9 mouse cellular contexts compared by ENCODE assay signal in the genomic region with DNA sequence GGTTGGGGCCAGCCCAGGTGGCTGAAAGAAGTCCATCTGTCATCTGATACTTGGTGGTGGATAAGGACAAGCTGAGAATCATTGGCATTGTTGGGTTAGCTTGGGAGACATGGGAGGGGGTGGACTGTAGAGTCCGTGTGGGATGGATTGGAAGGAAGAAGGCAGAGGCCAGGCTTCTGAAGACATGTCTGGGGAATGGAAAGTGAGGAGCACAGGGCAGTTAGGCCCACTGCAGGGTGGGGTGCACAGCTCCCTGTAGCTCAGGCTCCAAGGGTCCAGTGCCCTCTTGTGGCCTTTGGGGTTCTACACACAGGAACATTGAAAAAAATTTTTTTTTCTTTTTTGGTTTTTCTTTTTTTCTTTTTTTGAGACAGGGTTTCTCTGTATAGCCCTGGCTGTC. TPM values are rescaled to one million over a fixed set of nuclear protein-coding genes. Genes with fewer than 3 reads are reported as not detected.
DNase-seq lines count a peak whose midpoint lies in the region; ATAC-seq and TF ChIP-seq lines count a peak whose summit lies in the region.
"Had no signal": no experiment of that assay in that cellular context is flagged by ENCODE, and none has a peak within 500 bp of the region (broad histone marks: within the 10 kb centered on the region; RNA-seq: fewer than 3 reads in every experiment).

No protein-coding gene starts in this region.

- TF ChIP-seq CTCF in forebrain, postnatal 0 days (IDR thresholded peaks at IDR 0.05; ENCODE audit: low read depth): peak; percentile 63

- peaks cover 6% of the 10 kb centered on the region; the same call in 1 of the 2 replicates for H3K4me1 ChIP-seq in heart, embryonic 12.5 days (replicated peaks)
- no peaks in the 10 kb centered on the region for H3K4me1 ChIP-seq in forebrain, postnatal 0 days (ENCODE audit: insufficient read depth)
- H3K4me1 ChIP-seq in limb, embryonic 10.5 days: peaks cover 8% of the 10 kb centered on the region; the same call in 1 of the 2 replicates
- no peaks in the 10 kb centered on the region for H3K4me1 ChIP-seq in midbrain, embryonic 14.5 days (ENCODE audit: control insufficient read depth, insufficient read depth, low read length)

- no peak overlapping the region for H3K4me3 ChIP-seq in heart, embryonic 12.5 days
- H3K4me3 ChIP-seq in forebrain, postnatal 0 days (ENCODE audit: low read depth, low read length): no peak overlapping the region
- H3K4me3 ChIP-seq in limb, embryonic 10.5 days: no peak overlapping the region
- H3K4me3 ChIP-seq in midbrain, embryonic 14.5 days (replicated peaks; ENCODE audit: low read depth, low read length): no peak overlapping the region
- H3K4me3 ChIP-seq: megakaryocyte, embryonic 14.5 days had no signal

- peaks cover 42% of the 10 kb centered on the region for H3K36me3 ChIP-seq in heart, embryonic 12.5 days
- peaks cover 40% of the 10 kb centered on the region for H3K36me3 ChIP-seq in forebrain, postnatal 0 days (ENCODE audit: insufficient read depth)
- peaks cover 60% of the 10 kb centered on the region for H3K36me3 ChIP-seq in limb, embryonic 10.5 days
- H3K36me3 ChIP-seq in midbrain, embryonic 14.5 days (ENCODE audit: control insufficient read depth, insufficient read depth, low read length): peaks cover 48% of the 10 kb centered on the region

- no peak overlapping the region for H3K4me2 ChIP-seq in heart, embryonic 12.5 days
- H3K4me2 ChIP-seq in forebrain, postnatal 0 days (ENCODE audit: low read depth): no peak overlapping the region
- no peak overlapping the region for H3K4me2 ChIP-seq in midbrain, embryonic 14.5 days (ENCODE audit: low read length)

- H3K27ac ChIP-seq in heart, embryonic 12.5 days (ENCODE audit: poor library complexity, severe bottlenecking): no peak overlapping the region
- H3K27ac ChIP-seq in forebrain, postnatal 0 days (ENCODE audit: low read depth, low read length): no peak overlapping the region
- no peak overlapping the region for H3K27ac ChIP-seq in limb, embryonic 10.5 days
- H3K27ac ChIP-seq in midbrain, embryonic 14.5 days (replicated peaks; ENCODE audit: low read depth, low read length): no peak overlapping the region

- whole genome bisulfite sequencing in heart, embryonic 12.5 days: 29% methylated on average over 1 of the region's 1 CpGs
- WGBS in forebrain, postnatal 0 days: 43% methylated on average over 1 of the region's 1 CpGs
- 44% methylated on average over 1 of the region's 1 CpGs for WGBS in limb, embryonic 10.5 days
- WGBS in midbrain, embryonic 14.5 days: 56% methylated on average over 1 of the region's 1 CpGs

- no peak overlapping the region for H3K9ac ChIP-seq in heart, embryonic 12.5 days
- H3K9ac ChIP-seq in forebrain, postnatal 0 days: no peak overlapping the region
- H3K9ac ChIP-seq in midbrain, embryonic 14.5 days (replicated peaks; ENCODE audit: low read length): no peak overlapping the region

- peak; percentile 95 for DNase-seq in heart, adult 11 months
- DNase-seq in CD8-positive naive resting alpha-beta T cell, adult 2 months (ENCODE audit: low read depth in 2 of 2, low spot score in 2 of 2): peak; percentile 57 to 69
- DNase-seq in cerebellum, adult 11 months: peak; percentile 47
- peak; percentile 67 for DNase-seq in forebrain, postnatal 0 days
- peak; percentile 60 for DNase-seq in limb, embryonic 10.5 days (ENCODE audit: low spot score)
- peak; percentile 57 for DNase-seq in midbrain, embryonic 14.5 days
- DNase-seq in thymus, postnatal 10 days (ENCODE audit: low spot score in 2 of 2): peak; percentile 54 to 71

- no peaks in the 10 kb centered on the region for H3K9me3 ChIP-seq in heart, embryonic 12.5 days (replicated peaks)
- H3K9me3 ChIP-seq in forebrain, postnatal 0 days (ENCODE audit: low read length): no peaks in the 10 kb centered on the region
- H3K9me3 ChIP-seq in limb, embryonic 10.5 days (replicated peaks): no peaks in the 10 kb centered on the region
- H3K9me3 ChIP-seq in midbrain, embryonic 14.5 days (ENCODE audit: control insufficient read depth, low read length): no peaks in the 10 kb centered on the region
- H3K9me3 ChIP-seq: megakaryocyte, embryonic 14.5 days had no signal

- H3K27me3 ChIP-seq in heart, embryonic 12.5 days (replicated peaks): no peaks in the 10 kb centered on the region
- H3K27me3 ChIP-seq in forebrain, postnatal 0 days (ENCODE audit: insufficient read depth, low read length): no peaks in the 10 kb centered on the region
- H3K27me3 ChIP-seq in limb, embryonic 10.5 days (ENCODE audit: low read depth, poor library complexity, severe bottlenecking): no peaks in the 10 kb centered on the region
- no peaks in the 10 kb centered on the region for H3K27me3 ChIP-seq in midbrain, embryonic 14.5 days (ENCODE audit: control insufficient read depth, insufficient read depth, low read length)
- H3K27me3 ChIP-seq: megakaryocyte, embryonic 14.5 days had no signal

- ATAC-seq in heart, embryonic 12.5 days (ENCODE audit: insufficient number of reproducible peaks, low FRiP score): no peak; the same call in 1 of the 2 replicates
- ATAC-seq in forebrain, postnatal 0 days: peak; percentile 75
- no peak; the same call in 1 of the 2 replicates for ATAC-seq in midbrain, embryonic 14.5 days (ENCODE audit: low FRiP score, low TSS enrichment)

RNA-seq across cellular contexts. Expression of a gene that starts 18.3 kb away (rescaled TPM):
- 222 and 230 TPM in 2 replicates for polyA plus RNA-seq in heart, embryonic 12.5 days (2016; fragmentation: Nextera tagmentation; extraction: Ambion mirVana)
- 278 and 322 TPM in 2 replicates for total RNA-seq in forebrain, postnatal 0 days (2014; rRNA removed)
- polyA plus RNA-seq in forebrain, postnatal 0 days (2015; fragmentation: Nextera tagmentation; extraction: Ambion mirVana): 193 and 220 TPM in 2 replicates
- polyA plus RNA-seq in limb, embryonic 10.5 days (2016; fragmentation: Nextera tagmentation; extraction: Ambion mirVana): 373 and 383 TPM in 2 replicates
- 232 and 238 TPM in 2 replicates for polyA plus RNA-seq in midbrain, embryonic 14.5 days (2014; fragmentation: Nextera tagmentation; extraction: Ambion mirVana)

RNA-seq across cellular contexts. Expression of a gene that starts 30.2 kb away (rescaled TPM):
- 1.8 and 2.8 TPM in 2 replicates for polyA plus RNA-seq in heart, embryonic 12.5 days (2016; fragmentation: Nextera tagmentation; extraction: Ambion mirVana)
- total RNA-seq in forebrain, postnatal 0 days (2014; rRNA removed): 1.7 and 3.0 TPM in 2 replicates
- polyA plus RNA-seq in forebrain, postnatal 0 days (2015; fragmentation: Nextera tagmentation; extraction: Ambion mirVana): 1.2 and 1.6 TPM in 2 replicates
- polyA plus RNA-seq in limb, embryonic 10.5 days (2016; fragmentation: Nextera tagmentation; extraction: Ambion mirVana): 9.6 and 11.8 TPM in 2 replicates
- polyA plus RNA-seq in midbrain, embryonic 14.5 days (2014; fragmentation: Nextera tagmentation; extraction: Ambion mirVana): 1.8 and 2.5 TPM in 2 replicates

RNA-seq across cellular contexts. Expression of a gene that starts 35.8 kb away (rescaled TPM):
- polyA plus RNA-seq in heart, embryonic 12.5 days (2016; fragmentation: Nextera tagmentation; extraction: Ambion mirVana): 0.33 and 0.42 TPM in 2 replicates
- total RNA-seq in forebrain, postnatal 0 days (2014; rRNA removed): 0.43 TPM in 1 of 2 replicates, not detected in the other
- polyA plus RNA-seq in forebrain, postnatal 0 days (2015; fragmentation: Nextera tagmentation; extraction: Ambion mirVana): 0.08 and 0.16 TPM in 2 replicates
- polyA plus RNA-seq in limb, embryonic 10.5 days (2016; fragmentation: Nextera tagmentation; extraction: Ambion mirVana): not detected in 2 replicates
- not detected in 2 replicates for polyA plus RNA-seq in midbrain, embryonic 14.5 days (2014; fragmentation: Nextera tagmentation; extraction: Ambion mirVana)
